In genomic region chr12:76941524-76941923, GRCm38 (mm10) we compare ENCODE assay signal across 19 mouse cellular contexts. TPM values are rescaled to one million over a fixed set of nuclear protein-coding genes. Genes with fewer than 3 reads are reported as not detected.
DNase-seq lines count a peak whose midpoint lies in the region; ATAC-seq and TF ChIP-seq lines count a peak whose summit lies in the region.
"Had no signal": no experiment of that assay in that cellular context is flagged by ENCODE, and none has a peak within 500 bp of the region (broad histone marks: within the 10 kb centered on the region; RNA-seq: fewer than 3 reads in every experiment).

No protein-coding gene starts in this region.

- no peak overlapping the region for H3K4me2 ChIP-seq in stomach, embryonic 15.5 days
- no peak overlapping the region for H3K4me2 ChIP-seq in stomach, postnatal 0 days (replicated peaks; ENCODE audit: low read depth)
- 0 out of 2 replicates have a peak overlapping the region, but pooled peaks have one; percentile 5 for H3K4me2 ChIP-seq in liver, postnatal 0 days (ENCODE audit: low read depth, low read length)
- no peak overlapping the region for H3K4me2 ChIP-seq in kidney, embryonic 16.5 days (replicated peaks; ENCODE audit: low read depth, low read length)
- H3K4me2 ChIP-seq: forebrain, embryonic 12.5 days; limb, embryonic 12.5 days; lung, embryonic 15.5 days had no signal

- peaks cover 45% of the 10 kb centered on the region for H3K36me3 ChIP-seq in stomach, embryonic 15.5 days
- H3K36me3 ChIP-seq in stomach, postnatal 0 days (ENCODE audit: control insufficient read depth, insufficient read depth, low read length) = peaks cover 40% of the 10 kb centered on the region
- H3K36me3 ChIP-seq in liver, postnatal 0 days (replicated peaks; ENCODE audit: insufficient read depth, low read length) = peaks cover 84% of the 10 kb centered on the region
- H3K36me3 ChIP-seq in kidney, embryonic 16.5 days (ENCODE audit: insufficient read depth, low read length) = peaks cover 80% of the 10 kb centered on the region

- no peak for DNase-seq in stomach, postnatal 0 days (ENCODE audit: low spot score)
- peak; percentile 53 for DNase-seq in liver
- no peak for DNase-seq in liver, postnatal 0 days
- DNase-seq in right cerebral cortex, postnatal 14 days = no peak
- DNase-seq in lung, postnatal 10 days = no peak
- DNase-seq: adrenal gland, adult 2 months; cerebellum, adult 11-12 months; cerebellum, postnatal 36 days; heart, adult 11 months; heart, postnatal 4 days; kidney, adult 8-10 months; thymus, postnatal 14 days had no signal

- no peak overlapping the region for H3K4me3 ChIP-seq in stomach, embryonic 15.5 days (replicated peaks)
- H3K4me3 ChIP-seq in stomach, postnatal 0 days (ENCODE audit: low read depth, low read length) = no peak overlapping the region
- H3K4me3 ChIP-seq in liver, postnatal 0 days (ENCODE audit: low read depth, low read length) = no peak overlapping the region
- H3K4me3 ChIP-seq in kidney, embryonic 16.5 days (ENCODE audit: low read length) = no peak overlapping the region
- H3K4me3 ChIP-seq: forebrain, embryonic 12.5 days; limb, embryonic 12.5 days; lung, embryonic 15.5 days had no signal

- TF ChIP-seq EP300 in stomach, postnatal 0 days (optimal IDR thresholded peaks at IDR 0.05) = no peak
- TF ChIP-seq EP300 in liver, postnatal 0 days (IDR thresholded peaks at IDR 0.05; ENCODE audit: low read depth) = peak; percentile 79; the same call in 1 of the 2 replicates

- ATAC-seq in stomach, embryonic 15.5 days (ENCODE audit: insufficient read depth, low FRiP score, low read depth) = peak; percentile 63; the same call in 1 of the 2 replicates
- no peak for ATAC-seq in stomach, postnatal 0 days (ENCODE audit: low FRiP score, low TSS enrichment)
- ATAC-seq in liver, postnatal 0 days = peak; percentile 77
- no peak for ATAC-seq in kidney, embryonic 16.5 days (ENCODE audit: low FRiP score, low TSS enrichment)
- no peak for ATAC-seq in inflammation-experienced regulatory T-cells, adult 6 months
- ATAC-seq: hindbrain, embryonic 16.5 days had no signal

- 72% methylated on average over 2 of the region's 2 CpGs for WGBS in stomach, embryonic 15.5 days
- WGBS in stomach, postnatal 0 days = 66% methylated on average over 2 of the region's 2 CpGs
- WGBS in liver, postnatal 0 days (ENCODE audit: insufficient replicate concordance) = 30% methylated on average over 2 of the region's 2 CpGs
- 74% methylated on average over 2 of the region's 2 CpGs for WGBS in kidney, embryonic 16.5 days

- no peak overlapping the region for H3K9ac ChIP-seq in stomach, embryonic 15.5 days
- H3K9ac ChIP-seq in stomach, postnatal 0 days (ENCODE audit: low read length) = no peak overlapping the region
- H3K9ac ChIP-seq in liver, postnatal 0 days (replicated peaks) = no peak overlapping the region
- no peak overlapping the region for H3K9ac ChIP-seq in kidney, embryonic 16.5 days (replicated peaks; ENCODE audit: low read length)
- H3K9ac ChIP-seq: forebrain, embryonic 12.5 days; limb, embryonic 12.5 days; lung, embryonic 15.5 days had no signal

- no peaks in the 10 kb centered on the region for H3K9me3 ChIP-seq in stomach, embryonic 15.5 days
- H3K9me3 ChIP-seq in stomach, postnatal 0 days (ENCODE audit: control insufficient read depth, low read length) = no peaks in the 10 kb centered on the region
- no peaks in the 10 kb centered on the region for H3K9me3 ChIP-seq in liver, postnatal 0 days (ENCODE audit: low read length)
- no peaks in the 10 kb centered on the region for H3K9me3 ChIP-seq in kidney, embryonic 16.5 days (ENCODE audit: low read length)
- H3K9me3 ChIP-seq: forebrain, embryonic 12.5 days; limb, embryonic 12.5 days; lung, embryonic 15.5 days had no signal

- H3K27ac ChIP-seq in stomach, embryonic 15.5 days = no peak overlapping the region
- no peak overlapping the region for H3K27ac ChIP-seq in stomach, postnatal 0 days (replicated peaks)
- H3K27ac ChIP-seq in liver, postnatal 0 days (ENCODE audit: low read depth) = 0 out of 2 replicates have a peak overlapping the region, but pooled peaks have one; percentile 23
- H3K27ac ChIP-seq in kidney, embryonic 16.5 days (ENCODE audit: low read length) = no peak overlapping the region
- H3K27ac ChIP-seq: forebrain, embryonic 12.5 days; limb, embryonic 12.5 days; lung, embryonic 15.5 days had no signal

- no peak for TF ChIP-seq CTCF in stomach, postnatal 0 days (IDR thresholded peaks at IDR 0.05; ENCODE audit: low read depth)
- TF ChIP-seq CTCF in liver, postnatal 0 days (IDR thresholded peaks at IDR 0.05; ENCODE audit: low read depth) = no peak

- no peaks in the 10 kb centered on the region for H3K27me3 ChIP-seq in stomach, embryonic 15.5 days (replicated peaks)
- no peaks in the 10 kb centered on the region for H3K27me3 ChIP-seq in stomach, postnatal 0 days (ENCODE audit: control insufficient read depth, insufficient read depth, low read length)
- no peaks in the 10 kb centered on the region for H3K27me3 ChIP-seq in liver, postnatal 0 days (ENCODE audit: insufficient read depth, low read length)
- H3K27me3 ChIP-seq in kidney, embryonic 16.5 days (ENCODE audit: insufficient read depth, low read length) = no peaks in the 10 kb centered on the region
- H3K27me3 ChIP-seq: forebrain, embryonic 12.5 days; limb, embryonic 12.5 days; lung, embryonic 15.5 days had no signal

- H3K4me1 ChIP-seq in stomach, embryonic 15.5 days = no peaks in the 10 kb centered on the region
- no peaks in the 10 kb centered on the region for H3K4me1 ChIP-seq in stomach, postnatal 0 days (replicated peaks; ENCODE audit: control insufficient read depth, insufficient read depth)
- peaks cover 17% of the 10 kb centered on the region for H3K4me1 ChIP-seq in liver, postnatal 0 days (ENCODE audit: insufficient read depth)
- H3K4me1 ChIP-seq in kidney, embryonic 16.5 days (ENCODE audit: insufficient read depth, low read length) = no peaks in the 10 kb centered on the region
- H3K4me1 ChIP-seq: forebrain, embryonic 12.5 days; lung, embryonic 15.5 days had no signal

RNA-seq across cellular contexts. Expression of gene Max, which starts 20.5 kb away (rescaled TPM):
- 12.9 and 13.0 TPM in 2 replicates for polyA plus RNA-seq in stomach, embryonic 15.5 days (2015; fragmentation: Nextera tagmentation; extraction: Ambion mirVana)
- 11.4 TPM in 2 replicates for polyA plus RNA-seq in stomach, postnatal 0 days (2015; fragmentation: Nextera tagmentation; extraction: Ambion mirVana)
- 6.3 and 7.1 TPM in 2 replicates for polyA plus RNA-seq in liver, postnatal 0 days (2015; fragmentation: Nextera tagmentation; extraction: Ambion mirVana)
- 16.3 and 17.3 TPM in 2 replicates for polyA plus RNA-seq in kidney, embryonic 16.5 days (2015; fragmentation: Nextera tagmentation; extraction: Ambion mirVana)
- polyA plus RNA-seq in inflammation-experienced regulatory T-cells, adult 6 months (2017; shearing (Covaris generic)) = 100 to 1,000 TPM in 1 of 3 experiments, 10 to 100 TPM in 2; 39.5 to 114 (median 83.1) TPM

Comparison
In these comparisons a context has a peak if more than half of its experiments do, and no peak if none do; other contexts are left out.
1. ATAC-seq: peak in stomach, embryonic 15.5 days (single experiment) and liver, postnatal 0 days (single experiment); none in stomach, postnatal 0 days (single experiment), kidney, embryonic 16.5 days (single experiment) and inflammation-experienced regulatory T-cells, adult 6 months (single experiment).